Mouse (Mus musculus) bone marrow macrophage, adult 2 months (primary cell): ENCODE data around the gene Polr2i. TPM values are rescaled to one million over a fixed set of nuclear protein-coding genes. Genes with fewer than 3 reads are reported as not detected.
"Not testable (repeated sequence)": the region's sequence is repeated elsewhere in the genome, so short reads cannot be mapped to it uniquely, and the experiment has no call there.

ENCODE experiments used
- H3K27ac ChIP-seq: 2 replicates; pipeline ENCODE4 v1.5.1; 2012; ENCODE audit warnings: low read depth, low read length; ENCODE audit not compliant: insufficient read depth
- H3K4me1 ChIP-seq: 2 replicates; pipeline ENCODE4 v1.6.1; 2012; ENCODE audit warnings: low read length; ENCODE audit not compliant: control insufficient read depth, insufficient read depth
- H3K4me3 ChIP-seq: 2 replicates; pipeline ENCODE4 v1.5.1; 2012; ENCODE audit warnings: mild to moderate bottlenecking, low read length, moderate library complexity; ENCODE audit not compliant: insufficient read depth
- CTCF ChIP-seq: IDR thresholded peaks from 2 replicates; pipeline ENCODE4 v1.5.1; 2012; ENCODE audit warnings: low read depth, mild to moderate bottlenecking, low read length, moderate library complexity
- POLR2A ChIP-seq: IDR thresholded peaks from 2 replicates; pipeline ENCODE4 v1.6.1; 2012; ENCODE audit warnings: mild to moderate bottlenecking, low read depth, low read length, borderline replicate concordance
- polyA plus RNA-seq: library from polyadenylated mRNA; stranded (reverse); fragments of >200 nt; gene quantifications from 2 replicates; pipeline ENCODE4 v1.2.4, GENCODE M21; 2012; ENCODE audit not compliant: missing spikeins, insufficient read depth, insufficient read length

Polr2i gene
- polyA plus RNA-seq, 1 experiment, result 50.3 TPM

DNA sequence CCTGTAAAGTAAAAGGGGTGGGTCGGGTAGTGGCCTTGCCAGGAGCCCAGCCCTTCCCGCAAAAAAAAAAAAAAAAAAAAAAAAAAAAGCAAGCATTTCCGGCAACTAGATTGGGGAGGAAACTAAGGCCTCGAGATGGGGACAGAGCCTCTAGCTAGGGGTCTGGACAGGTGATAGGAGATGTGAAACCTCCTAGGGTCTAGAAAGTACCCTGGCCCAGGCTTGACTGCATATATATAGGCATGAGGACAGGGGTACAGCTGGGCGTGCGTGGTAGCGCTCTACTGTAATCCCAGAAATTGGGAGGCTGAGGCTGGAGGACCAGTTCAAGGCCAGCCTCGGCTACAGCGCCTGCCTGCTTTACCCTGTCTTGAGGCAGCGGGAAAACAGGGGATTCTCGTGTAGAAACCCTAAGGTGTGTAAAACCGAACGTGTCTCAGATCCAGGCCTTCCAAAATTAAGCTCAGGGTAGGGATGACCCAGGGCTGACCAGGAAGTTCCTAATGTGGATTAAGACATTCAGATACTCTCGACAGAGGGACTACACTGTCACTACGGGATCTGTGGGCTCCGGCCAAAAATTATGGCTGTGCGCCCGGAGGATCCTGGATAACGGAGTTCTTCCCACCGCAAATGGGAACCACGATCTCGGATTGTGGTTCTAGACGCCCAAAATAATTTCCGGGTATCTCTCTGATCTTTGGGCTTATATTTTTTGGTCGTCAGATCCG is 37.5 kb upstream of the Polr2i start:
- H3K27ac ChIP-seq, result peak overlapping the region; percentile 91
- peaks cover 23% of the 10 kb centered on the region for H3K4me1 ChIP-seq
- TF ChIP-seq CTCF, result no peak
- H3K4me3 ChIP-seq, result peak overlapping the region; percentile 66

DNA sequence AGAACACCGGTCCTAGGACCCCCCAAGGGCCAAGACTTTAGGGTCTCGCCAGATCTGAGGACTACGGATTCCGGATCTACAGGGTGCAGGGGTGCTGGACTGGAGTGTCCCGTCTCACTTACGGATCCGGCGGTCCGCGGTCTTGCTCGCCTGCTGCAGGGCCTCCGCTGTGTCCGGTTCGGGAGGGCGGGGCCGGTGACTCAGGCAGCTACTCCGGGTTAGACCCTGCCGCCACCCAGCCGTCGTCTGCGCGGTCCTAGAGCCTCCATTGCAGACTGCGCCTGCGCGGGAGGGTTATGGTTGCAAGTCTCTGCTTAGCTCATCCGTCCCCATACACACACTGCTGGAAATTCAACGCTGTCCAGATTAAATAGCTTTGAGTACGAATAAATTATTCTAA is 36.9 kb upstream of the Polr2i start:
- Histone ChIP-seq H3K27ac (peak overlapping the region; percentile 91), H3K4me1 (peaks cover 23% of the 10 kb centered on the region), H3K4me3 (peak overlapping the region; percentile 66)
- TF ChIP-seq POLR2A (no peak), CTCF (no peak)

GRCm38 (mm10) chr7:30195461-30195860 is 36.3 kb upstream of the Polr2i start:
- Histone ChIP-seq H3K4me3 (0 out of 2 replicates have a peak overlapping the region, but pooled peaks have one; percentile 9), H3K4me1 (peaks cover 23% of the 10 kb centered on the region), H3K27ac (no peak overlapping the region)
- TF ChIP-seq CTCF (no peak), POLR2A (no peak)

DNA sequence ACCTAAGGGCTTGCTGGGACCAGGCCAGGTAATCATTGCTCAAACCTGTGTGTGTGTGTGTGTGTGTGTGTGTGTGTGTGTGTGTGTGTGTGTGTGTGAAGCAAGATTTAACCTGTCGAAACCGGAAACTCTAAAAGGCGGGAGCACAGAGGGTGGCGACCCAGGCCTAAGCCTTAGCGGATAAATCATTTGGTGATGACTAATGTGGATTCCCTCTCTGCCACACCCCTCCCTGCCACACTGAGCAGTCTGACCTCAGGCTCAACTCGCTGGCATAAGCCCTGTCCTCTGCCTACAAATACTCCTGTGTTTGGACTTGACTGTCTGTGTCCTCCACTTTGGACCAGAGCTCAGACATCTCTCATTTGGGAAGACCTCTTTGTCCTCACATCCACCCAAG is 35.6 kb upstream of the Polr2i start:
- Histone ChIP-seq H3K27ac (no peak overlapping the region), H3K4me3 (no peak overlapping the region), H3K4me1 (peaks cover 23% of the 10 kb centered on the region)
- TF ChIP-seq POLR2A (no peak), CTCF (no peak)

- Histone ChIP-seq H3K4me1 (peaks cover 23% of the 10 kb centered on the region), H3K4me3 (no peak overlapping the region), H3K27ac (no peak overlapping the region)
- TF ChIP-seq POLR2A (no peak), CTCF (no peak)
Measured at GRCm38 (mm10) chr7:30197592-30198129, 34.1 kb upstream of the Polr2i start.

- peaks cover 18% of the 10 kb centered on the region for H3K4me1 ChIP-seq
- H3K4me3 ChIP-seq, result no peak within 1 kb of the TSS
- H3K27ac ChIP-seq, result no peak within 1 kb of the TSS
- TF ChIP-seq CTCF (peak; percentile 76), POLR2A (no peak)
Measured at GRCm38 (mm10) chr7:30198481-30198971, 33.2 kb upstream of the Polr2i start, which contains the start of gene Capns1. Gene Capns1 (minus strand): TSS chr7:30198811.

GRCm38 (mm10) chr7:30199498-30200139 is 32.1 kb upstream of the Polr2i start:
- TF ChIP-seq POLR2A (no peak), CTCF (no peak)
- no peak overlapping the region for H3K4me3 ChIP-seq
- no peak overlapping the region for H3K27ac ChIP-seq
- peaks cover 17% of the 10 kb centered on the region for H3K4me1 ChIP-seq

GRCm38 (mm10) chr7:30200200-30200599 is 31.5 kb upstream of the Polr2i start:
- H3K4me3 ChIP-seq, result no peak overlapping the region
- H3K27ac ChIP-seq, result no peak overlapping the region
- no peak for TF ChIP-seq POLR2A
- TF ChIP-seq CTCF, result no peak
- H3K4me1 ChIP-seq, result peaks cover 16% of the 10 kb centered on the region

DNA sequence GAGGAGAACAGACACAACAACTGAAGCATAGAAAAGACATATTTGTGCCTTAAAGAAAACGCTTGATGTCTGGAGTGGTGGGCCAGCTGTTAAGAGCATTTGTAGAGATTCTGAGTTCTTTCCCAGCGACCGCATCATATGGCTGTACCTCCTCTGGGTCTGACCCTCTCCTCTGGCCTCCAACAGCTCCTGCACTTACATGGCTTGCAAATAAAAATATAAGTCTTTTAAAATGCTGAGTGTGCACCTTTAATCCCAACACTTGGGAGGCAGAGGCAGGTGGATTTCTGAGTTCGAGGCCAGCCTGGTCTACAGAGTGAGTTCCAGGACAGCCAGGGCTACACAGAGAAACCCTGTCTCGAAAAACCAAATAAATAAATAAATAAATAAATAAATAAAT is 31.1 kb upstream of the Polr2i start:
- not testable (repeated sequence) for H3K4me3 ChIP-seq, H3K27ac ChIP-seq
- H3K4me1 ChIP-seq, result peaks cover 11% of the 10 kb centered on the region
